Mouse (Mus musculus) hindbrain, embryonic 15.5 days (tissue): ENCODE measurements around the gene Senp3. TPM values are rescaled to one million over a fixed set of nuclear protein-coding genes. Genes with fewer than 3 reads are reported as not detected.
A peak's percentile ranks its signal among the peaks of the same experiment; 100 is the strongest.
"Not testable (repeated sequence)": the region's sequence is repeated elsewhere in the genome, so short reads cannot be mapped to it uniquely, and the experiment has no call there.

Source experiments
- ATAC-seq: fragments of 200-750 bp; cut with Nextera tagmentation; 2 replicates; pipeline ENCODE4 v1.8.0; 2017; ENCODE audit warnings: low read depth, moderate number of reproducible peaks, moderate TSS enrichment; ENCODE audit not compliant: low FRiP score
- H3K27ac ChIP-seq: fragments of 300-500 bp; sonication (generic); replicated peaks from 2 replicates; pipeline ENCODE4 v1.5.1; 2015; ENCODE audit warnings: mild to moderate bottlenecking, inconsistent platforms
- H3K27me3 ChIP-seq: fragments of 300-500 bp; sonication (generic); 2 replicates; pipeline ENCODE4 v1.6.1; 2015; ENCODE audit warnings: control low read depth, inconsistent platforms
- H3K36me3 ChIP-seq: fragments of 300-500 bp; sonication (generic); 2 replicates; pipeline ENCODE4 v1.6.1; 2015; ENCODE audit warnings: control low read depth, inconsistent platforms
- H3K4me1 ChIP-seq: fragments of 300-500 bp; sonication (generic); replicated peaks from 2 replicates; pipeline ENCODE4 v1.6.1; 2015; ENCODE audit warnings: control low read depth, inconsistent platforms
- H3K4me2 ChIP-seq: fragments of 300-500 bp; sonication (generic); 2 replicates; pipeline ENCODE4 v1.6.1; 2015; ENCODE audit warnings: moderate library complexity, mild to moderate bottlenecking, inconsistent platforms
- H3K4me3 ChIP-seq: fragments of 300-500 bp; sonication (generic); 2 replicates; pipeline ENCODE4 v1.5.1; 2015; ENCODE audit warnings: mild to moderate bottlenecking, inconsistent platforms
- H3K9ac ChIP-seq: fragments of 300-500 bp; sonication (generic); 2 replicates; pipeline ENCODE4 v1.6.1; 2015; ENCODE audit warnings: inconsistent platforms
- H3K9me3 ChIP-seq: fragments of 300-500 bp; sonication (generic); 2 replicates; pipeline ENCODE4 v1.6.1; 2016; ENCODE audit warnings: control low read depth, inconsistent platforms
- WGBS: fragments of 180-500 bp; shearing (Covaris S2); methylation state at CpG from one replicate; pipeline ENCODE4 v1.1.7; 2015; 5-methylcytosine and 5-hydroxymethylcytosine counted together
- polyA plus RNA-seq: library from polyadenylated mRNA; unstranded; fragments of >200 nt; fragmentation: Nextera tagmentation; extraction: Ambion mirVana; gene quantifications from 2 replicates; pipeline ENCODE4 v1.2.1, GENCODE M21; 2015

The Senp3 gene
- polyA plus RNA-seq, 1 experiment from 2014 or later: 103 TPM

- no peak overlapping the region for H3K27ac ChIP-seq
- no peak overlapping the region for H3K4me3 ChIP-seq
- 0 out of 2 replicates have a peak, but pooled peaks cover 3% of the 10 kb centered on the region for H3K4me1 ChIP-seq
- no peak overlapping the region for H3K9ac ChIP-seq
- H3K27me3 ChIP-seq: no peaks in the 10 kb centered on the region
- no peak overlapping the region for H3K4me2 ChIP-seq
- H3K9me3 ChIP-seq: no peaks in the 10 kb centered on the region
- H3K36me3 ChIP-seq: no peaks in the 10 kb centered on the region
- 84% methylated on average over 20 of the region's 20 CpGs for WGBS
- ATAC-seq: no peak
Measured at GRCm38 (mm10) chr11:69712954-69713672, 31.2 kb upstream of the Senp3 start.

DNA sequence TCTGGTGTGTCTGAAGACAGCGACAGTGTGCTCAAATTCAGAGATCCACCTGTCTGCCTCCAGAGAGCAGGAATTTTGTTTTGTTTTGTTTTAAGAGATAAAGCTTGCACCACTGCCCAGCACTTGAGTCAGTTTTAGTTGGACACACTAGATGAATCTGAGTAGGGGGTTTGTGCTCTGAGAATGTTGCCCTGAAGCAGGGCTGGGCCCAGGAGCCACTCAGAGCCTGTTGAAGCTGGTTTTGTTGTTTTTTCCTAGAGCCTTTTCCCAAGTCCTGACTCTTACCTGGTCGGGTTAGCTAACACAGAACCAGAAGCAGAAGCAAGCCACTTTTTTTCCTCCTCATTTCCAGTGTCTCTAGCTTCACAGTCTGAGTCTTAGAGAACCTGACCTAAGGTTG is 29.2 kb upstream of the Senp3 start:
- Histone ChIP-seq H3K36me3 (no peaks in the 10 kb centered on the region), H3K4me1 (peaks cover 8% of the 10 kb centered on the region; the same call in 1 of the 2 replicates), H3K4me3 (no peak overlapping the region), H3K9ac (no peak overlapping the region), H3K27me3 (no peaks in the 10 kb centered on the region), H3K27ac (no peak overlapping the region), H3K4me2 (no peak overlapping the region), H3K9me3 (no peaks in the 10 kb centered on the region)
- WGBS: 86% methylated on average over 2 of the region's 2 CpGs
- ATAC-seq: no peak

GRCm38 (mm10) chr11:69710470-69710869 is 28.6 kb upstream of the Senp3 start:
- Histone ChIP-seq H3K4me3 (no peak overlapping the region), H3K9ac (no peak overlapping the region), H3K27ac (no peak overlapping the region), H3K4me2 (no peak overlapping the region), H3K27me3 (no peaks in the 10 kb centered on the region), H3K36me3 (no peaks in the 10 kb centered on the region), H3K4me1 (peaks cover 8% of the 10 kb centered on the region; the same call in 1 of the 2 replicates), H3K9me3 (no peaks in the 10 kb centered on the region)
- WGBS: 57% methylated on average over 3 of the region's 3 CpGs
- no peak for ATAC-seq

DNA sequence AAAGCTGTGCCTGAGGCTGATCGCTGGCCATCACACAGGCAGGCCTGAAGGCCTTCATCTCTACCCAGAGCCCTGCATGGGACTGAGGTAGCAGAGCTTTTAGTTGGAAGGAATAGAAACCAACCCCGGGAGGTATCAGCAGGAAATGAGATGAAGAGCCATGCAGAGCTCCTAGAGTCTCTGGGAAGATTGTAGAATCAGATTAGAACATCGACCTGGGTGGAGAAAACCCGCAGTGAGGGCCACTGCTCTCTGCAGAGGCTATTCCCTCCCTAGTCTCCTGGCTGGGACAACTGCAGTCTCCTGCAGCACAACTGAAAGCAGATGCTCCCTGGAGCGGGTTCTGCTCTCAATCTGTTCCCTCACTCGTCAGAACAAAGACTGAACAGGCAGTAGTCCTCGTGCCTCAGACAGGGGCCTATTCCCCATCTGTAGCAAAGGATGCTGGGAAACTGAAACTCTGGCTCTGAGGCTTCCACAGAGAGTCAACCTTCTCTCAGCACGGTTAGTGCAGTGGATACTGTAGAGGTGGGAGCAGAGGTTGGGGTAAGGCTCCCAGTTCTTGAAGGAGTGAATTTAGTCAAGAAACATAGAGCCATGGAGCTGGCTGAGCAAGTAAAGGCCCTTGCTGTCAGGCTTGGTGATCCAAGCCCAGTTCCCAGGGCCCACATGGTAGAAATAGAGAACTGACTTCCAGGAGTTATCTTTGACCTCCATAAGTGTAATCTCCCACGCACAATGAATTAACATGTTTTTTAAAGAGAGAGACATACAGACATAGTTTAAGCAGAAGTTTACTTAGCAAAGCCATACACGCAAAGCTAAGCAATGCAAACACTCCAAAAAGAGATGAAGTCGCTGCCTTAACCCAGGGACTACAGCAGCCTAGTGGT is 27.9 kb upstream of the Senp3 start:
- H3K4me1 ChIP-seq: peaks cover 8% of the 10 kb centered on the region; the same call in 1 of the 2 replicates
- WGBS: 54% methylated on average over 11 of the region's 11 CpGs
- H3K4me2 ChIP-seq: no peak overlapping the region
- H3K9me3 ChIP-seq: no peaks in the 10 kb centered on the region
- no peak for ATAC-seq
- no peak overlapping the region for H3K27ac ChIP-seq
- no peaks in the 10 kb centered on the region for H3K36me3 ChIP-seq
- H3K4me3 ChIP-seq: no peak overlapping the region
- no peak overlapping the region for H3K9ac ChIP-seq
- no peaks in the 10 kb centered on the region for H3K27me3 ChIP-seq

GRCm38 (mm10) chr11:69708614-69709265 is 26.9 kb upstream of the Senp3 start:
- no peak overlapping the region for H3K4me2 ChIP-seq
- no peaks in the 10 kb centered on the region for H3K27me3 ChIP-seq
- H3K9ac ChIP-seq: no peak overlapping the region
- H3K9me3 ChIP-seq: no peaks in the 10 kb centered on the region
- WGBS: 85% methylated on average over 3 of the region's 3 CpGs
- H3K36me3 ChIP-seq: no peaks in the 10 kb centered on the region
- no peak overlapping the region for H3K27ac ChIP-seq
- no peak for ATAC-seq
- H3K4me1 ChIP-seq: peaks cover 8% of the 10 kb centered on the region; the same call in 1 of the 2 replicates
- H3K4me3 ChIP-seq: no peak overlapping the region

GRCm38 (mm10) chr11:69707873-69708381 is 26.0 kb upstream of the Senp3 start:
- 86% methylated on average over 4 of the region's 4 CpGs for whole genome bisulfite sequencing
- H3K9ac ChIP-seq: no peak overlapping the region
- H3K4me1 ChIP-seq: peaks cover 8% of the 10 kb centered on the region; the same call in 1 of the 2 replicates
- H3K27ac ChIP-seq: no peak overlapping the region
- H3K36me3 ChIP-seq: no peaks in the 10 kb centered on the region
- H3K9me3 ChIP-seq: no peaks in the 10 kb centered on the region
- H3K4me2 ChIP-seq: no peak overlapping the region
- H3K27me3 ChIP-seq: no peaks in the 10 kb centered on the region
- no peak for ATAC-seq
- H3K4me3 ChIP-seq: no peak overlapping the region

DNA sequence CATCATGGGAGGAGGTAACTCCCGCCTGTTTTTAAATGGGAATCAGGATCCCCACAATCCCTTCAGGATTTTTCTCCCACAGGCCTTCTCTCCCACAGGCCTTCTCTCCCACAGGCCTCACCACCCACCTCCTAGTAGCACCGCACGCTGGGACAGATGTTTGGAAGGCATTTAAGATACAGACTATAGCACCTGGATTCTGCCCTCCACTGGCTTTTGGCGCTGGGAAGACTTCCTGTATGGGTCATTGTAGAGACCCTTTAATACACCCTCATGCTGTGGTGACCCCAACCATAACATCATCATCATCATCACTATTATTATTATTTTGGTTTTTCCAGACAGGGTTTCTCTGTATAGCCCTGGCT is 25.6 kb upstream of the Senp3 start:
- Histone ChIP-seq H3K9ac (no peak overlapping the region), H3K9me3 (no peaks in the 10 kb centered on the region), H3K4me1 (peaks cover 8% of the 10 kb centered on the region; the same call in 1 of the 2 replicates), H3K27ac (peak overlapping the region; percentile 57), H3K27me3 (no peaks in the 10 kb centered on the region), H3K4me3 (no peak overlapping the region), H3K4me2 (no peak overlapping the region), H3K36me3 (no peaks in the 10 kb centered on the region)
- ATAC-seq: no peak
- WGBS: 82% methylated on average over 4 of the region's 4 CpGs

DNA sequence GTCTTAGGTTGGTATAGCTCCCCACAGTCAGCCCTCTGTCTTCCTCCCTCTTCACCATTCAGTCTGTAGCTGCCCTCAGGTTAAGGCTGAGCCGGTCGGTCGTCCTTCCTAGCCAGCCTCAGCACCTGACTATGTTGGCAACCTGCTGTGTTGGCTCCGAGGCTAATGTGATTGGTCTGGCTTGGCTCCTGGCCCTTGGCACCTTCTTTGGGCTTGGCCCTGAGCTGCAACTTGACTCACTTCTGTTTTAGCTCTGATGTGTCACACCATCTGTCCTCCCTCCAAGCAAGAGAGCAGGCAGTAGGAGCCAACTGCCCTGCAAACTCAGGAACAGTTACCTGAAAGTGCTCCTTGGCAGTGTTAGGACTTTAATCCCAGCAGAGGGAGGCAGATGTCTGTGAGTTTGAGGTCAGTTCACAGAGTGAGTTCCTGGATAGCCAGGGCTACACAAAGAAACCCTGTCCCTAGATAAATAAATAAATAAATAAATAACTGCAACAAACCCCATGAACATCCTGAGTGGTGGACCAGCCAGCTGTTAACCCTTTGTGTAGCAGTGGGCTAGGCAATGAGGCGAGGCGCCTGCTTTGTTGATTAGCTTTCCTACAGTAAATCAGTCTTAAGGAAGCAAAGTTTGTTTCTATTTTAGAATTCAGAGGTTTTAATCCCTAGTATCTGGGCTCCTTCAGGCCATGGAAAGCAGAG is 25.0 kb upstream of the Senp3 start:
- Histone ChIP-seq H3K27me3 (no peaks in the 10 kb centered on the region), H3K9me3 (no peaks in the 10 kb centered on the region), H3K36me3 (no peaks in the 10 kb centered on the region), H3K9ac (no peak overlapping the region), H3K27ac (peak overlapping the region; percentile 57), H3K4me2 (no peak overlapping the region), H3K4me1 (peaks cover 8% of the 10 kb centered on the region; the same call in 1 of the 2 replicates), H3K4me3 (no peak overlapping the region)
- no peak for ATAC-seq
- 51% methylated on average over 6 of the region's 6 CpGs for WGBS

GRCm38 (mm10) chr11:69704613-69705010 is 22.7 kb upstream of the Senp3 start:
- no peak for ATAC-seq
- no peaks in the 10 kb centered on the region for H3K9me3 ChIP-seq
- H3K4me2 ChIP-seq: no peak overlapping the region
- H3K36me3 ChIP-seq: no peaks in the 10 kb centered on the region
- H3K9ac ChIP-seq: no peak overlapping the region
- WGBS: 53% methylated on average over 2 of the region's 2 CpGs
- H3K27ac ChIP-seq: no peak overlapping the region
- H3K4me3 ChIP-seq: no peak overlapping the region
- H3K27me3 ChIP-seq: no peaks in the 10 kb centered on the region
- H3K4me1 ChIP-seq: peaks cover 8% of the 10 kb centered on the region; the same call in 1 of the 2 replicates

DNA sequence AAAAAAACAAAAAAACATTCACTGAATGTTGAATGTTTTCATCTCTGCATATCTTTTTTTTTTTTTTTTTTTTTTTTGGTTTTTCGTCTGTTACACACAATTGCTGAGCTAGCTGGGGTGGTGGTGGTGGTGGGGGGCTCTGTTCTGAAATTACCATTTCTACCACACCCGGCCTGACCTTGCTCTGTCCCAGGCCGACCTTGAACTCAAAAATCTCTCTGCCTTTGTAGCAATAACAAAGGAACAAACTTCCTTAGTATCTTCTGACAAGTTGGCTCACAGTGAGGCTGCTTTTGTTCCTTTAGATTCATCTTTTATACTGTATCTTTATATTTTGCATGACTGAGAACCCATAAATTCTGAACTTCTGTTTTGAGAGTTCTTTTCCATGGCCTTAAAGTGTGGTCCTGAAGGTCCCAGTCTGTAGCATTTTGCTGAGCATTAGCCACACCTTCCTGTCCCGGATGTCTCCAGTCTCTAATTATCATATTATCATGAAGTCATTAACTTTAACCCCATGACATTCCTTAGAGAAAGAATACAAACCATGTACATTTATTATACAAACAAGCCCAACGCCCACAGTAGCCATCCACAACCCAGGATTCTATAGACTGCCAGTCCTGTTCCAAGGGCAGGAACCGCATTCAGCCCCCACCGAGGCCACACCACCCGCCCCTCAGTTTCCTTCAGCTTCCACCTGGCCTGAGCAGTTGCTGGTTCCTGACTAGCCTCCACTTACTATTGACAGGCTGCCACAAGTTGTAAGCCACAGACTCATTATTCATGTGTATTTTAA is 22.1 kb upstream of the Senp3 start:
- H3K9ac ChIP-seq: no peak overlapping the region

GRCm38 (mm10) chr11:69703381-69703780 is 21.5 kb upstream of the Senp3 start:
- not testable (repeated sequence) for H3K4me2 ChIP-seq, H3K4me1 ChIP-seq, H3K27ac ChIP-seq, ATAC-seq, H3K27me3 ChIP-seq, H3K36me3 ChIP-seq, H3K4me3 ChIP-seq, H3K9me3 ChIP-seq, H3K9ac ChIP-seq
- 68% methylated on average over 3 of the region's 3 CpGs for WGBS

More for the DNA sequence above, 22.1 kb upstream of the Senp3 start:
- Histone ChIP-seq H3K27me3 (no peaks in the 10 kb centered on the region), H3K9me3 (no peaks in the 10 kb centered on the region), H3K4me1 (peaks cover 5% of the 10 kb centered on the region; the same call in 1 of the 2 replicates), H3K4me3 (no peak overlapping the region), H3K36me3 (no peaks in the 10 kb centered on the region), H3K27ac (no peak overlapping the region), H3K4me2 (no peak overlapping the region)
- no peak for ATAC-seq
- WGBS: 63% methylated on average over 8 of the region's 8 CpGs
